Mouse (Mus musculus) cerebellum, postnatal 36 days (tissue): Measurements from ENCODE around the gene Colgalt1.

Experiments
- DNase-seq, 2 experiments: peaks; one replicate each; pipeline ENCODE4 v3.0.0; 2021 to 2022; ENCODE audit warnings: mixed read lengths in 2 of 2

Colgalt1 gene

DNA sequence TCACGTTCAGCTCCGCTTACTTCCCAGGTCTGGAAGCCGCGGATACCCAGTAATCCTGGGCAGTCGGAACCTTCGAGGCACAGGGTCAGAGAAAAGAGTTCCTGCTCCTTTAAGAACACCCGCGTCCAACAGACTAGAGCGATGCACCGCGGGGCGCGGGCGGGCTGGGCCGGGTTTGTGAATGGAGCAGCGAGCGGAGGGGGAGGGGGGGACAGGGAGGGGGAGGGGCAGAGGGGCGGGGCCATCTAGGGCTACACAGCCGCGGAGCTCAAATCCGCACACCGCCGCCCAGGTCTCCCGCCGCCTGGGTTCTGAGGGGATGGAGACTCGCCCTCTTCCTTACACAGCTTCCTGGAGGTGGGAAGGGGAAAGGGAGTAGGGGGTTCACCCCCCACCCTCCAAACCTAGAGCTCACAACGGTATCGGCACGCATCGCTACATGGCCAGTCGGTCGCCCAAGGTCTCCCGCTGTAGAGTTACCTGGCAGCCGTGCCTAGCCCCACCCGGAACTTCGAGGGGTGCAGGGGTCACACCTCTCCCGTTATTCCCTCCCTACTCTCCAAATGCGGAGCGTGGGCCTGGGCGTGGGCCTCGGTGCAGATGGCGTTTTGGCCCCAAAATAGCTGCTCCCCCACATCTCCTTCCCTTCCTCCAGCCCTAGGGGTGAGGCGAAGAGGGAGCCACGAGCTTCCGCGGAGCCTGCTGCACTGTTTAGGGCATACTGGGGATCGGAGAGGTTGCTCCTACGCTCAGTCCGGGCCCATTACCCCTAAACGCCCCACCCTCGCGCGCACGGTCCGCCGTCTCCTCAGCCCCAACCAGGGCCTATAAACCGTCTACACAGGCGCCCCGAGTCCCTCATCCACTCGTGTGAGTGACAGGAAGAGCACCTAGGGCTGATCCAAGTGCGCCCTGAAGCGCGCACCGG, 60.1 kb downstream of the Colgalt1 start:
- peak; percentile 83 to 87 for DNase-seq

DNA sequence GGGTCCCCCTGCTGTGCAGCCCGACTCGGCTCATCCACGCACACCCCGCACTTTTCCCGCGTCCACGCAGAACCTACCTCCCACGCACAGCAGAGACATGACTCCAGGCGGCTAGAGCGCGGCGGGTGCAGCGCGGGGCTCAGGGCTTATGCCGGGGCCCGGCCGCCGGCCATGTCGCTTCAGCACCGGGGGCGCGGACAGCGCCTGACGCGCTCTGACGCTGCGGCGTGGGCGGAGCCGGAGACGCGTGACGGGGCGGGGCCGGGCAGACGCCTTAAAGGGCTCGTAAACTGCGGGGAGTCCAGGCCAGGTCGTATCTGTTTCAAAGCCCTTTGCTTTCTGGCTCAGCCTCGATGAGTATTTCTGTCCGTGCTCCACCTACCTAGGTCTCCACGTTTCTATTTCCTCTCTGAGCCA, 60.8 kb downstream of the Colgalt1 start, which contains the start of gene Unc13a:
Gene Unc13a, minus strand, starts transcription at position 209 of the 417 bp plus-strand sequence.
- DNase-seq: peak; percentile 92 to 95

DNA sequence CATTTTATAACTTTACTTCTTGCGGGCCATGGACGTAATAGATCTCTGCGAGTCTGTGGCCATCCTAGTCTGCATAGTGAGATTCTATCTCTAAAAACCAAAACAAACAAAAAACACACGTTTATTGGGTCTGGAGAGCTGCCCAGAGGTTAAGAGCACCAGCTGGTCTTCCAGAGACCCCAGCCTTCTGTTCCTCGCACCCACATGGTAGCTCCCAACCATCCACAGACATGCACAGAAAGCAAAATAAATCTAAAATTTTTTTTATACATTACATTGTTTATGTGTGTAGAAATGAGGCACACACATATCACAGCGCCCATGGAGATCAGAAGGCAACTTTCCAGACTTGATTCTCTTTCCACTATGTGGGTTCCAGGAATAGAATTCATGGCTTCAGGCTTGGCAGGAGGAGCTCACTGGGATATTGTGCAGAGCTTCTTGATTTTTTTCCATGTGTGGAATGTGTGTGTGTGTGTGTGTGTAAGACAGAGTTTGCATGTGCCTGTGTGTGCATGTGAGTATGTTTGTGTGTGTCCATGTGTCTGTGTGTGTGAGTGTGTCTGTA, 61.5 kb downstream of the Colgalt1 start:
- DNase-seq: no peak

DNA sequence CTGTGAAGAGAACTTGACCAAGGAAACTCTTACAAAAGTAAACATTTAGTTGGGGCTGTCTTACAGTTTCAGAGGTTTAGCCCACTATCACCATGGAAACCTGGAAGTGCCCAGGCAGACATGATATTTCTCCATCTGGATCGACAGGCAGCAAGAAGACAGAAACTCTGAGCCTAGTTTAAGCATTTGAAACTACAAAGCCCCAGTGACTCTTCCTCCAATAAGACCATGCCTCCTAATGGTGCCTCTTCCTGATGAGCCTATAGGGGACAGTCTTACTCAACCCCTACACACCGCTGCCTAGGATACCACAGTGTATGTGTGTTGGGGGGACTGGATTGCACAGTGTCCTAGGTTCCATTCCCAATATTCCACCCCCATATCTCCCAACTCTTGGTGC, 63.3 kb downstream of the Colgalt1 start:
- no peak for DNase-seq
